12 mouse cellular contexts compared by ENCODE assay signal in genomic region chr3:51705220-51705619, GRCm38 (mm10). TPM values are rescaled to one million over a fixed set of nuclear protein-coding genes. Genes with fewer than 3 reads are reported as not detected.
A peak's percentile ranks its signal among the peaks of the same experiment; 100 is the strongest.
DNase-seq lines count a peak whose midpoint lies in the region; ATAC-seq and TF ChIP-seq lines count a peak whose summit lies in the region.
"Had no signal": no experiment of that assay in that cellular context is flagged by ENCODE, and none has a peak within 500 bp of the region (broad histone marks: within the 10 kb centered on the region; RNA-seq: fewer than 3 reads in every experiment).

No protein-coding gene starts in this region.

- WGBS in hindbrain, embryonic 11.5 days: 85% methylated on average over 7 of the region's 7 CpGs
- 87% methylated on average over 7 of the region's 7 CpGs for WGBS in hindbrain, embryonic 16.5 days
- 78% methylated on average over 7 of the region's 7 CpGs for WGBS in liver, postnatal 0 days (ENCODE audit: insufficient replicate concordance)

- TF ChIP-seq CTCF in G1E (IDR thresholded peaks at IDR 0.05; ENCODE audit: low read depth, low read length): peak; percentile 61
- peak; percentile 71 for TF ChIP-seq CTCF in liver, postnatal 0 days (IDR thresholded peaks at IDR 0.05; ENCODE audit: low read depth)

- no peaks in the 10 kb centered on the region for H3K9me3 ChIP-seq in hindbrain, embryonic 11.5 days (ENCODE audit: control insufficient read depth, low read length)
- no peaks in the 10 kb centered on the region for H3K9me3 ChIP-seq in hindbrain, embryonic 16.5 days (ENCODE audit: control insufficient read depth, low read length)
- H3K9me3 ChIP-seq in G1E (replicated peaks): no peaks in the 10 kb centered on the region; the same call in 1 of the 2 replicates
- no peaks in the 10 kb centered on the region for H3K9me3 ChIP-seq in liver, postnatal 0 days (ENCODE audit: low read length)
- H3K9me3 ChIP-seq: midbrain, embryonic 13.5 days had no signal

- TF ChIP-seq EP300 in liver, postnatal 0 days (IDR thresholded peaks at IDR 0.05; ENCODE audit: low read depth): no peak

- H3K27me3 ChIP-seq in hindbrain, embryonic 11.5 days (ENCODE audit: control insufficient read depth, insufficient read depth, low read length): no peaks in the 10 kb centered on the region
- no peaks in the 10 kb centered on the region for H3K27me3 ChIP-seq in hindbrain, embryonic 16.5 days (replicated peaks; ENCODE audit: control insufficient read depth, insufficient read depth, low read length)
- H3K27me3 ChIP-seq in G1E (ENCODE audit: insufficient read depth, low read length): peaks cover 16% of the 10 kb centered on the region; the same call in 1 of the 2 replicates
- H3K27me3 ChIP-seq in liver, postnatal 0 days (ENCODE audit: insufficient read depth, low read length): no peaks in the 10 kb centered on the region
- H3K27me3 ChIP-seq: midbrain, embryonic 13.5 days had no signal

- DNase-seq in hindbrain, embryonic 11.5 days (ENCODE audit: low spot score): peak; percentile 44
- DNase-seq in 416B (ENCODE audit: low read depth) (peak; percentile 54), G1E (ENCODE audit: low spot score) (no peak)
- peak; percentile 42 for DNase-seq in liver, postnatal 0 days
- no peak for DNase-seq in frontal cortex, postnatal 10 days (ENCODE audit: low spot score in 2 of 2)
- DNase-seq in right cerebral cortex, postnatal 10 days (ENCODE audit: low spot score in 2 of 2): no peak
- DNase-seq: kidney, postnatal 25 days had no signal

- no peak for ATAC-seq in hindbrain, embryonic 11.5 days (ENCODE audit: low FRiP score)
- ATAC-seq in hindbrain, embryonic 16.5 days: no peak
- ATAC-seq in G1E (ENCODE audit: extremely low read depth, insufficient number of reproducible peaks, low FRiP score, poor library complexity, severe bottlenecking): no peak
- ATAC-seq in liver, postnatal 0 days: no peak
- ATAC-seq in granulocyte monocyte progenitor cell, adult 5-6 weeks (replicated peaks; ENCODE audit: poor library complexity, severe bottlenecking): no peak
- ATAC-seq: forebrain, embryonic 14.5 days; midbrain, embryonic 13.5 days had no signal

- H3K4me1 ChIP-seq in hindbrain, embryonic 11.5 days (replicated peaks; ENCODE audit: control insufficient read depth, insufficient read depth, low read length): peaks cover 10% of the 10 kb centered on the region
- H3K4me1 ChIP-seq in hindbrain, embryonic 16.5 days (ENCODE audit: control insufficient read depth, insufficient read depth, low read depth, low read length): peaks cover 30% of the 10 kb centered on the region
- peaks cover 25% of the 10 kb centered on the region for H3K4me1 ChIP-seq in G1E (ENCODE audit: insufficient read depth, low read depth, low read length)
- peaks cover 20% of the 10 kb centered on the region for H3K4me1 ChIP-seq in liver, postnatal 0 days (ENCODE audit: insufficient read depth)

- no peak overlapping the region for H3K4me2 ChIP-seq in hindbrain, embryonic 11.5 days (replicated peaks; ENCODE audit: low read depth, low read length)
- H3K4me2 ChIP-seq in hindbrain, embryonic 16.5 days (ENCODE audit: low read length): no peak overlapping the region
- no peak overlapping the region for H3K4me2 ChIP-seq in liver, postnatal 0 days (ENCODE audit: low read depth, low read length)
- H3K4me2 ChIP-seq: limb, embryonic 13.5 days; midbrain, embryonic 13.5 days had no signal

- H3K36me3 ChIP-seq in hindbrain, embryonic 11.5 days (ENCODE audit: control insufficient read depth, insufficient read depth, low read length): no peaks in the 10 kb centered on the region
- H3K36me3 ChIP-seq in hindbrain, embryonic 16.5 days (ENCODE audit: control insufficient read depth, insufficient read depth, low read length): no peaks in the 10 kb centered on the region
- no peaks in the 10 kb centered on the region for H3K36me3 ChIP-seq in G1E (replicated peaks)
- H3K36me3 ChIP-seq in liver, postnatal 0 days (replicated peaks; ENCODE audit: insufficient read depth, low read length): no peaks in the 10 kb centered on the region
- H3K36me3 ChIP-seq: limb, embryonic 13.5 days; midbrain, embryonic 13.5 days had no signal

- H3K4me3 ChIP-seq in hindbrain, embryonic 11.5 days (ENCODE audit: low read depth, low read length): no peak overlapping the region
- H3K4me3 ChIP-seq in hindbrain, embryonic 16.5 days (ENCODE audit: low read length): no peak overlapping the region
- no peak overlapping the region for H3K4me3 ChIP-seq in G1E (ENCODE audit: low read depth, low read length)
- no peak overlapping the region for H3K4me3 ChIP-seq in liver, postnatal 0 days (ENCODE audit: low read depth, low read length)
- H3K4me3 ChIP-seq: limb, embryonic 13.5 days; midbrain, embryonic 13.5 days had no signal

- H3K27ac ChIP-seq in hindbrain, embryonic 11.5 days (ENCODE audit: low read depth, low read length): no peak overlapping the region
- H3K27ac ChIP-seq in hindbrain, embryonic 16.5 days (ENCODE audit: low read depth, low read length): no peak overlapping the region
- no peak overlapping the region for H3K27ac ChIP-seq in liver, postnatal 0 days (ENCODE audit: low read depth)
- H3K27ac ChIP-seq: limb, embryonic 13.5 days; midbrain, embryonic 13.5 days had no signal

- no peak overlapping the region for H3K9ac ChIP-seq in hindbrain, embryonic 11.5 days (ENCODE audit: low read depth, low read length)
- no peak overlapping the region for H3K9ac ChIP-seq in hindbrain, embryonic 16.5 days (ENCODE audit: low read depth, low read length)
- no peak overlapping the region for H3K9ac ChIP-seq in liver, postnatal 0 days (replicated peaks)
- H3K9ac ChIP-seq: limb, embryonic 13.5 days; midbrain, embryonic 13.5 days had no signal

RNA-seq across cellular contexts. Expression of gene Mgst2, which starts 45.1 kb away (rescaled TPM):
- 0.09 TPM in 1 of 2 replicates, not detected in the other for polyA plus RNA-seq in hindbrain, embryonic 11.5 days (2014; fragmentation: Nextera tagmentation; extraction: Ambion mirVana)
- polyA plus RNA-seq in hindbrain, embryonic 16.5 days (2015; fragmentation: Nextera tagmentation; extraction: Ambion mirVana): 0.33 and 0.40 TPM in 2 replicates
- total RNA-seq in G1E (2014; fragmentation: Nextera tagmentation): 2.4 and 6.3 TPM in 2 replicates
- 0.11 and 0.99 TPM in 2 replicates for total RNA-seq in G1E (2017)
- polyA plus RNA-seq in G1E (2012): 0.28 and 0.32 TPM in 2 replicates
- polyA plus RNA-seq in liver, postnatal 0 days (2015; fragmentation: Nextera tagmentation; extraction: Ambion mirVana): 36.8 TPM in 2 replicates
- 119 and 127 TPM in 2 replicates for total RNA-seq in granulocyte monocyte progenitor cell, adult 5-6 weeks (2014; fragmentation: Nextera tagmentation)
- total RNA-seq in granulocyte monocyte progenitor cell, adult 5-6 weeks (2017): 38.6 and 72.3 TPM in 2 replicates
- polyA plus RNA-seq: forebrain, embryonic 14.5 days had no signal

Comparison
In these comparisons a context has a peak if more than half of its experiments do, and no peak if none do; other contexts are left out.
1. DNase-seq: peak in hindbrain, embryonic 11.5 days (single experiment), 416B (single experiment) and liver, postnatal 0 days (single experiment); none in G1E (single experiment), frontal cortex, postnatal 10 days (0 of 2) and right cerebral cortex, postnatal 10 days (0 of 2).
2. RNA of gene Mgst2, which starts 45.1 kb away (polyA plus RNA-seq): 36.8 TPM in liver, postnatal 0 days; 0.33 to 0.40 TPM in hindbrain, embryonic 16.5 days, 0.28 to 0.32 TPM in G1E and 0.09 TPM in hindbrain, embryonic 11.5 days; every median in the first group is over 10 times any median in the second.